Mouse (Mus musculus) lung, postnatal 10 days (tissue): Measurements from ENCODE around the gene Grin1.
A peak's percentile ranks its signal among the peaks of the same experiment; 100 is the strongest.

ENCODE experiments used
- DNase-seq: peaks from one replicate; pipeline ENCODE4 v3.0.0; 2021

The Grin1 gene

GRCm38 (mm10) chr2:25318971-25319773 lies at the start of gene Grin1:
Grin1 (minus strand) TSS chr2:25319187.
- DNase-seq: peak; percentile 64

- peak; percentile 92 for DNase-seq
Measured at GRCm38 (mm10) chr2:25365091-25365761, 46.2 kb upstream of the Grin1 start, which contains the start of gene Uap1l1. Uap1l1 (minus strand) TSS chr2:25365682.

- DNase-seq: no peak
Measured at GRCm38 (mm10) chr2:25364761-25365090, 45.7 kb upstream of the Grin1 start.

- DNase-seq: no peak
Measured at GRCm38 (mm10) chr2:25364313-25364712, 45.3 kb upstream of the Grin1 start.

DNA sequence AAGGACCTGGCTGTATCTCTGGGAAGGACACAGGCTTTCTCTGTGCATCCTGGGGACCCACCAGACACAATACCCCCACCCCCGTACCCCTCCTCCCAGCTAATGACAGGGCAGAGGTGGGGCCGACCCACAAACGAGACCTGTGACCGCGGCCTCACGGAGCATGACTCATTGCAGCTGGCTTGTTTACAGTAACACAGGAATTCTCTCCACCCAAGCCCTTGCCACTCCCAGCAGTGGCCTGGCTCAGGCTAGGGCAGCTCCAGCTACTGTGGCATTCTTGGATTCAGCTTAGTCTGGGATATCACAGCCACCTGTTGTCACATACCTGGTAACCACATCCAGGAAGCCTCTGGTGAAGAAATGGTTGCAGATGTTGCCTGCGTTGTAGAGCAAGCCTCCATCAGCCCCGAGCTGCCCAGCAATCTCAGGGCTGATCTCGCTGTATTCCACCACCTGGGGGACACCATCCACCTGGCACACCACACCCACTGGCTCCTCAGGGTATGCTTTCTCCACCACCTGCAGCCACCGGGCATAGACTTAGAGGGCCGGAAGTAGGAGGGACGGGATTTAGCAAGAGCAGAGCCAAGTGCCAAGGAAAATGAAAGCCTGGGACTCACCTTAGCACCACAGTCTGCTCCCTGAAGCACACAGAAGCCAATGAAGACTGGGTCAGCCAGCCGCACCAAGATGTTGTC lies 44.6 kb upstream of the Grin1 start:
- DNase-seq: peak; percentile 43

- no peak for DNase-seq
Measured at GRCm38 (mm10) chr2:25359848-25360247, 40.9 kb upstream of the Grin1 start.

DNA sequence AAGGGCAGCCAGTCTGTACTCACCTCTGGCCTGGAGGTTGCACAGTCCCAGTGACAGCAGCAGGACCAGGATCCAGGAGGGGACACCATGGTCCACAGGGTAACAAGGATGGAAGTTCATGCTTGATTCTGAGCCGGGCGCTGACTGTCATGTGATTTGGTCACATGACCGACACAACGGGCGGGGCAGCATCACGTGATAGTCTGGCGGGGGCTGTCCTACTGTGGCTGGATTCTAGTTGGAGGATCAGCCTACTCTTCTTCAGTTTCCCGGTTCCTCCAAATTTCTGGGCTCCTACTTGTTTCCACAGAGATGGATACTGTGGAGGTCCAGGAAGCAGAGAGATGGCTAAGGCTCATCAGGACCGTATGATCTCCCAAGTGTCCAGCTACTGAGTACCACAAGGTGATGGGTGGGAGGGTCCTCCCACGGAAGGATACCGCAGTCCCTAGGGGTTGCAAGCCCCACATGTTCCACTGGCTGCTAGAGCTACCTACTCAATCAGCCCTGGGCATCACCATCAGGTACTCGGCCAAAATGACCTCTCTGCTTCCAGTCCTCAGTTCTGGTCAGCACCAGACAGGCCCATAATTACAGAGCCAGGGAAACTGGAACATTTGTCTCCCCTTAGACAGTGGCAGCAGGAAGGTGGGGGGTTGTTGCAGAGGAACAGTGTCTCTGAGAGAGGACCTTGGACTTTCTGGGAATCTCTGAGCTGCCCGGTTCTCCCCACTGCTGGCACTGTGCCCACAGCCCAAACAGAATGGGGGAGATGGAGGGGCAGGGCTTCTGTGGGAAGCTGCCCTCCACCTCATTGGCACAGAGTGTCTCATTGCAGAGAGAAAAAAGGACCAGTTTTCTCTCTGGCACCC lies 37.5 kb upstream of the Grin1 start, which contains the start of gene Dpp7:
Dpp7 (minus strand) TSS at position 152 of the 872 bp plus-strand sequence.
- peak; percentile 92 for DNase-seq

- DNase-seq: no peak
Measured at GRCm38 (mm10) chr2:25355419-25356066, 36.6 kb upstream of the Grin1 start.

GRCm38 (mm10) chr2:25354211-25354610 lies 35.2 kb upstream of the Grin1 start:
- DNase-seq: no peak

- no peak for DNase-seq
Measured at GRCm38 (mm10) chr2:25350701-25351100, 31.7 kb upstream of the Grin1 start.

DNA sequence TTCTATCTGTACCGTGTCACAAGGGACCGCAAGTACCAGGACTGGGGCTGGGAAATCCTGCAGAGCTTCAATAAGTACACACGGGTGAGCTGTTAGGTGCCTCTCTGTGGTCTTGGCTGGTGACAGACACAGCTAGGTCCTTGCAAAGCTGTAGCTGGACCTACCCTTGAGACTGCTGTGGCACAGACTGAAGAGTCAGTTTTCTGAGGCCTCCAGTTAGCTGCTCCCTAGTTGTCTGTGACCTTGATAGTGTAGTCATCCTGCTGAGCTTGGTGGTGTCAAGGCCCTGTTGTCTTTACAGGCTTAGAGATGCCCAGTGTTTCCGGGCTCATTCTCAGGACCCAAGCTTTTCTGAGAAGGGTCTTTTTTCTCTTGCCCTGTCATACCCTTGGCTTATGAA lies 30.5 kb upstream of the Grin1 start:
- no peak for DNase-seq

GRCm38 (mm10) chr2:25348162-25348561 lies 29.2 kb upstream of the Grin1 start:
- DNase-seq: no peak

DNA sequence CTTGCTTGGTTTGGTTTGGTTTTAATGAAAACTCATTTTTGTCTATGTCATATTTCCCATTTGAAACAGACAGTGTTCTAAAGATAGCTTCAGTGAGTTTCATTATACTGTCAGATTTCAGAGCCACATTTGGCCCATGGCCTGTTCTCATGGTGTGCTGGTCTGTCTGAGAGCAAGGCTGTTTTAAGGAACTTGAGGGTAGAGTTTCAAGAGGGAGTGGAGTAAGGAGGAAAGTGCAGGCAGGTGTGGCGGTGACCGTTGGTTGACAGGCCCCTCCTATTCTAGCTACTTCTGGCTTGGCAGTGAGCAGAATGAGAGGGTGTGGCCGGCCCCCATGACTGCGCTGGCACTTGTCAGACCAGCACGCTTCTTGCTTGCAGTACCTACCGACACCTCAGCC lies 19.3 kb upstream of the Grin1 start:
- DNase-seq: no peak

DNA sequence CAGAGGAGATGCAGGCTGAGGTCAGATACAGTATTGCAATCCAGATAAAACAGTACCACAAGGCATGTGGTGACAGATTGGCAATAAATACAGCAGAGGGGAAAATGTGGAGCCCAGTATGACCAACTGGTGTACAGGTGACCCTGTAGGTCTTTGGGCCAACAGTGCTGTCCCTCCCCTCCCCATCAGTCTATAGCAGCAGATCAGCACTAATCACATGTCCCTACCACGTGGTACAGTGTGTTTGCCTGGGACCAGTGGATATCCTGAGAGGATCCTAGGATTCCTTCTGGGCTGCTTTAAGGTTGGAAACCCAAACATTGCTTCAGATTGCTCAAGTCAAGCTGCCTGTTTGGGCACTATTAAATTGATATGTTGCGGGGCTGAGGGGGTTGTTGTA lies 14.6 kb upstream of the Grin1 start:
- no peak for DNase-seq

DNA sequence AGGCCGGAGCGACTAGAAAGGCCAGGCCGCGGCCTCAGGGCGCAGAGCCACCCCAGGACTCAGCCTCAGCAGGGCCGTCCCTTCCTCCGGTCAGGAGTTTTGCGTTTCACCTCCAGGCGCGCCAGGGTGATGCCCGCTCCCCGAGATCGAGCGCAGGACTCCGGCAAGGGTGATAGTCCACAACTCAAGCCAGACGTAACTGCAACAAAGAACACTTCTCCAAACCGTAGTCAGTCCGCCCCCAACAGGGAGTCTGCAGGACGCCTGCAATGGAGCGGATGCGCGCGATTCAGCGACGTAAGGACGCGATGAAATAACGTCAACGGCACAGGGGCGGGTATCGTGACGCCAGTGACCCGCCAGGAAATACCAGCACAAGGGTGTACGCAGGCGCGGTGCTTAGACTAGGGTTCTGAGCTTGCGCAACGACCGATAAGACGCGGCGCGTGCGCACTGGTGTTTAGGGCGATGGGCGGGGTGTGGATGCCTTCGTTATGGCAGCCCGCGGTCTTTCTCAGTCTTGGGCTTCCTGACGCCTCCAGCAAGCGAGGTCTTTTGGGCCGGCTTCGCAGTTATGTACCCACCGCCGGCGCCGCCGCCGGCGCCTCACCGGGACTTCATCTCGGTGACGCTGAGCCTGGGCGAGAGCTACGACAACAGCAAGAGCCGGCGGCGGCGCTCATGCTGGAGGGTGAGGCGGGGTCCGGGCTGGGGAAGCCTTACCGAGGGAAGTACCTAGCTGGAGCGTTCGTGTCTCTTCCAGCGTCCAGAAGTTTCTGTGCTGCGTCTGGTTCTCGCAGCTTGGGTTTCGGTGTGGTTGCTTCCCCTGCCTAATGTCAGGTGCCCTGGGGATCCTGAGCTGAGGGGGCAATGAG lies 13.5 kb upstream of the Grin1 start, which contains the start of gene Man1b1:
Man1b1 (plus strand) TSS at position 53 of the 875 bp plus-strand sequence.
- DNase-seq: peak; percentile 100

- no peak for DNase-seq
Measured at GRCm38 (mm10) chr2:25331470-25331869, 12.5 kb upstream of the Grin1 start.

DNA sequence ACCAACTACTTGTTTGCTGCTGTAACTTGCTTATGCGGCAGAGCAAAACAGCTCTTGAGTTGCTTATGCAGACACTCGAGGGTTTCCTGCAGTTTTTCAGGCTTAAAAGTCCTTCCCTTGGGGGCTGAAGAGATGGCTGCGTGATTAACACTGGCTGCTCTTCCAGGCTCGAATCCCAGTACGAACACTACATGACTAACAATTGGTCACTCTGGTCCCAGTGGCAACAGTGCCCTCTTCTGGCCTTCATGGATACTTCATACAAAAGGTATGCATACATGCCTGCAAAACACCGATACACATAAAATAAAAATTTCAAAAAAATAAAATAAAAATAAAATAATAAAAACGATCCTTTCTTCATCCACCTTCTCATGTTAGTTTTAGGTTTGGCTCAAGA lies 9.5 kb upstream of the Grin1 start:
- peak; percentile 54 for DNase-seq

- no peak for DNase-seq
Measured at GRCm38 (mm10) chr2:25326036-25326435, 7.0 kb upstream of the Grin1 start.

GRCm38 (mm10) chr2:25320084-25320483 lies 1.1 kb upstream of the Grin1 start:
- DNase-seq: no peak

GRCm38 (mm10) chr2:25318119-25318966 lies 644 bp downstream of the Grin1 start:
- no peak for DNase-seq
